Mouse (Mus musculus) thymus, postnatal 25 days (tissue): ENCODE measurements around the gene Syne3.

Experiments used
- DNase-seq: peaks from one replicate; pipeline ENCODE4 v3.0.0; 2022

The Syne3 gene

GRCm38 (mm10) chr12:104959966-104960365, 49.6 kb downstream of the Syne3 start:
- no peak for DNase-seq

- no peak for DNase-seq
These were observed 51.3 kb downstream of the Syne3 start for GRCm38 (mm10) chr12:104958263-104958662.

GRCm38 (mm10) chr12:104957165-104957564, 52.4 kb downstream of the Syne3 start:
- DNase-seq: no peak

- DNase-seq: no peak
These were observed 53.2 kb downstream of the Syne3 start for GRCm38 (mm10) chr12:104956406-104956805.

GRCm38 (mm10) chr12:104955003-104955800, 54.4 kb downstream of the Syne3 start:
- DNase-seq: no peak

GRCm38 (mm10) chr12:104953941-104954340, 55.7 kb downstream of the Syne3 start:
- DNase-seq: peak; percentile 68

GRCm38 (mm10) chr12:104952458-104952857, 57.2 kb downstream of the Syne3 start:
- peak; percentile 84 for DNase-seq

GRCm38 (mm10) chr12:104947911-104948310, 61.7 kb downstream of the Syne3 start:
- DNase-seq: no peak

GRCm38 (mm10) chr12:104946231-104946630, 63.4 kb downstream of the Syne3 start:
- no peak for DNase-seq

- DNase-seq: no peak
These were observed 69.1 kb downstream of the Syne3 start for GRCm38 (mm10) chr12:104940466-104940865.

- DNase-seq: no peak
These were observed 69.6 kb downstream of the Syne3 start for GRCm38 (mm10) chr12:104940027-104940386.

GRCm38 (mm10) chr12:104939372-104940026, 70.1 kb downstream of the Syne3 start:
- DNase-seq: peak; percentile 49

- no peak for DNase-seq
These were observed 70.7 kb downstream of the Syne3 start for GRCm38 (mm10) chr12:104938935-104939334.

GRCm38 (mm10) chr12:104936223-104936622, 73.4 kb downstream of the Syne3 start:
- DNase-seq: peak; percentile 38

GRCm38 (mm10) chr12:104935144-104935543, 74.5 kb downstream of the Syne3 start:
- no peak for DNase-seq

GRCm38 (mm10) chr12:104933800-104934199, 75.8 kb downstream of the Syne3 start:
- no peak for DNase-seq

GRCm38 (mm10) chr12:104933217-104933616, 76.4 kb downstream of the Syne3 start:
- DNase-seq: no peak

GRCm38 (mm10) chr12:104925765-104926164, 83.8 kb downstream of the Syne3 start:
- no peak for DNase-seq

- no peak for DNase-seq
These were observed 84.6 kb downstream of the Syne3 start for GRCm38 (mm10) chr12:104925035-104925434.

- DNase-seq: no peak
These were observed 85.1 kb downstream of the Syne3 start for GRCm38 (mm10) chr12:104924546-104924945.

- no peak for DNase-seq
These were observed 85.6 kb downstream of the Syne3 start for GRCm38 (mm10) chr12:104923948-104924388.

GRCm38 (mm10) chr12:104922647-104923046, 87.0 kb downstream of the Syne3 start:
- no peak for DNase-seq

GRCm38 (mm10) chr12:104921071-104921470, 88.5 kb downstream of the Syne3 start:
- no peak for DNase-seq

- DNase-seq: no peak
These were observed 90.4 kb downstream of the Syne3 start for GRCm38 (mm10) chr12:104919247-104919646.
